Mouse (Mus musculus): Measurements from ENCODE around the gene Pnmt. TPM values are rescaled to one million over a fixed set of nuclear protein-coding genes. Genes with fewer than 3 reads are reported as not detected.

Pnmt gene
- polyA plus RNA-seq, 1 experiment from 2014 or later: not detected

- H3K4me1 ChIP-seq (ENCODE audit: insufficient read depth): no peaks in the 10 kb centered on the region
- ATAC-seq (ENCODE audit: insufficient read depth) (no peak), DNase-seq (no peak)
- no peaks in the 10 kb centered on the region for H3K27me3 ChIP-seq (ENCODE audit: insufficient read depth, low read length)
- TF ChIP-seq CTCF (IDR thresholded peaks at IDR 0.05; ENCODE audit: low read depth): no peak
- 73% methylated on average over 7 of the region's 7 CpGs for WGBS
- H3K27ac ChIP-seq (ENCODE audit: low read depth): no peak overlapping the region
- H3K4me3 ChIP-seq (ENCODE audit: low read depth, low read length): no peak overlapping the region
- H3K9me3 ChIP-seq (ENCODE audit: low read depth, low read length): no peaks in the 10 kb centered on the region
- H3K9ac ChIP-seq: no peak overlapping the region
- peaks cover under 1% of the 10 kb centered on the region; the same call in 1 of the 2 replicates for H3K36me3 ChIP-seq (ENCODE audit: insufficient read depth)
- no peak overlapping the region for H3K4me2 ChIP-seq
Observed at GRCm38 (mm10) chr11:98367863-98368186, 18.4 kb upstream of the Pnmt start.

- Histone ChIP-seq H3K27me3 (ENCODE audit: insufficient read depth, low read length) (no peaks in the 10 kb centered on the region), H3K4me2 (no peak overlapping the region), H3K9me3 (ENCODE audit: low read depth, low read length) (no peaks in the 10 kb centered on the region), H3K4me1 (ENCODE audit: insufficient read depth) (no peaks in the 10 kb centered on the region), H3K36me3 (ENCODE audit: insufficient read depth) (peaks cover 5% of the 10 kb centered on the region; the same call in 1 of the 2 replicates), H3K27ac (ENCODE audit: low read depth) (no peak overlapping the region), H3K9ac (no peak overlapping the region), H3K4me3 (ENCODE audit: low read depth, low read length) (no peak overlapping the region)
- ATAC-seq (ENCODE audit: insufficient read depth) (no peak), DNase-seq (no peak)
- no peak for TF ChIP-seq CTCF (IDR thresholded peaks at IDR 0.05; ENCODE audit: low read depth)
- 66% methylated on average over 6 of the region's 6 CpGs for WGBS
Observed at GRCm38 (mm10) chr11:98369337-98369736, 16.9 kb upstream of the Pnmt start.

- H3K9ac ChIP-seq: no peak overlapping the region
- H3K27ac ChIP-seq (ENCODE audit: low read depth): no peak overlapping the region
- H3K4me2 ChIP-seq: no peak overlapping the region
- TF ChIP-seq CTCF (IDR thresholded peaks at IDR 0.05; ENCODE audit: low read depth): no peak
- 71% methylated on average over 2 of the region's 2 CpGs for WGBS
- H3K9me3 ChIP-seq (ENCODE audit: low read depth, low read length): no peaks in the 10 kb centered on the region
- no peaks in the 10 kb centered on the region for H3K4me1 ChIP-seq (ENCODE audit: insufficient read depth)
- no peak overlapping the region for H3K4me3 ChIP-seq (ENCODE audit: low read depth, low read length)
- no peak for ATAC-seq (ENCODE audit: insufficient read depth)
- no peak for DNase-seq
- H3K36me3 ChIP-seq (ENCODE audit: insufficient read depth): peaks cover 16% of the 10 kb centered on the region
- H3K27me3 ChIP-seq (ENCODE audit: insufficient read depth, low read length): no peaks in the 10 kb centered on the region
Observed at GRCm38 (mm10) chr11:98370588-98370987, 15.7 kb upstream of the Pnmt start.

GRCm38 (mm10) chr11:98371556-98372240 lies 14.6 kb upstream of the Pnmt start:
- Histone ChIP-seq H3K4me3 (ENCODE audit: low read depth, low read length) (no peak overlapping the region), H3K9ac (no peak overlapping the region), H3K36me3 (ENCODE audit: insufficient read depth) (peaks cover 28% of the 10 kb centered on the region), H3K9me3 (ENCODE audit: low read depth, low read length) (no peaks in the 10 kb centered on the region), H3K27me3 (ENCODE audit: insufficient read depth, low read length) (no peaks in the 10 kb centered on the region), H3K4me1 (ENCODE audit: insufficient read depth) (no peaks in the 10 kb centered on the region), H3K27ac (ENCODE audit: low read depth) (no peak overlapping the region), H3K4me2 (no peak overlapping the region)
- ATAC-seq (ENCODE audit: insufficient read depth) (no peak), DNase-seq (no peak)
- no peak for TF ChIP-seq CTCF (IDR thresholded peaks at IDR 0.05; ENCODE audit: low read depth)
- 53% methylated on average over 10 of the region's 10 CpGs for WGBS

- H3K36me3 ChIP-seq (ENCODE audit: insufficient read depth): peaks cover 35% of the 10 kb centered on the region
- ATAC-seq (ENCODE audit: insufficient read depth): no peak
Observed at GRCm38 (mm10) chr11:98372406-98372805, 13.8 kb upstream of the Pnmt start.

GRCm38 (mm10) chr11:98373244-98373643 lies 13.0 kb upstream of the Pnmt start:
- H3K27me3 ChIP-seq (ENCODE audit: insufficient read depth, low read length): no peaks in the 10 kb centered on the region
- no peak overlapping the region for H3K4me3 ChIP-seq (ENCODE audit: low read depth, low read length)
- TF ChIP-seq CTCF (IDR thresholded peaks at IDR 0.05; ENCODE audit: low read depth): no peak
- no peak overlapping the region for H3K9ac ChIP-seq
- peaks cover 43% of the 10 kb centered on the region for H3K36me3 ChIP-seq (ENCODE audit: insufficient read depth)
- no peaks in the 10 kb centered on the region for H3K4me1 ChIP-seq (ENCODE audit: insufficient read depth)
- 66% methylated on average over 6 of the region's 6 CpGs for whole genome bisulfite sequencing
- ATAC-seq (ENCODE audit: insufficient read depth): no peak
- H3K4me2 ChIP-seq: no peak overlapping the region
- no peak for DNase-seq
- H3K27ac ChIP-seq (ENCODE audit: low read depth): no peak overlapping the region
- H3K9me3 ChIP-seq (ENCODE audit: low read depth, low read length): no peaks in the 10 kb centered on the region

More at GRCm38 (mm10) chr11:98372406-98372805, 13.8 kb upstream of the Pnmt start:
- DNase-seq: peak; percentile 89
- H3K9ac ChIP-seq: no peak overlapping the region
- peak; percentile 95 for TF ChIP-seq CTCF (IDR thresholded peaks at IDR 0.05; ENCODE audit: low read depth)
- 9% methylated on average over 2 of the region's 2 CpGs for WGBS
- H3K27me3 ChIP-seq (ENCODE audit: insufficient read depth, low read length): no peaks in the 10 kb centered on the region
- H3K4me2 ChIP-seq: no peak overlapping the region
- no peaks in the 10 kb centered on the region for H3K9me3 ChIP-seq (ENCODE audit: low read depth, low read length)
- H3K4me1 ChIP-seq (ENCODE audit: insufficient read depth): no peaks in the 10 kb centered on the region
- H3K27ac ChIP-seq (ENCODE audit: low read depth): no peak overlapping the region
- H3K4me3 ChIP-seq (ENCODE audit: low read depth, low read length): no peak overlapping the region

GRCm38 (mm10) chr11:98374266-98374665 lies 12.0 kb upstream of the Pnmt start:
- Histone ChIP-seq H3K27me3 (ENCODE audit: insufficient read depth, low read length) (no peaks in the 10 kb centered on the region), H3K4me2 (no peak overlapping the region), H3K27ac (ENCODE audit: low read depth) (no peak overlapping the region), H3K9ac (no peak overlapping the region), H3K9me3 (ENCODE audit: low read depth, low read length) (no peaks in the 10 kb centered on the region), H3K4me3 (ENCODE audit: low read depth, low read length) (no peak overlapping the region), H3K36me3 (ENCODE audit: insufficient read depth) (peaks cover 53% of the 10 kb centered on the region), H3K4me1 (ENCODE audit: insufficient read depth) (no peaks in the 10 kb centered on the region)
- DNase-seq: peak; percentile 31
- no peak; the same call in 1 of the 2 replicates for ATAC-seq (ENCODE audit: insufficient read depth)
- no peak for TF ChIP-seq CTCF (IDR thresholded peaks at IDR 0.05; ENCODE audit: low read depth)
- WGBS: 52% methylated on average over 8 of the region's 8 CpGs
